Mouse (Mus musculus): ENCODE results near the gene Dao. TPM values are rescaled to one million over a fixed set of nuclear protein-coding genes. Genes with fewer than 3 reads are reported as not detected.

The Dao gene
- polyA plus RNA-seq, 1 experiment: not detected

DNA sequence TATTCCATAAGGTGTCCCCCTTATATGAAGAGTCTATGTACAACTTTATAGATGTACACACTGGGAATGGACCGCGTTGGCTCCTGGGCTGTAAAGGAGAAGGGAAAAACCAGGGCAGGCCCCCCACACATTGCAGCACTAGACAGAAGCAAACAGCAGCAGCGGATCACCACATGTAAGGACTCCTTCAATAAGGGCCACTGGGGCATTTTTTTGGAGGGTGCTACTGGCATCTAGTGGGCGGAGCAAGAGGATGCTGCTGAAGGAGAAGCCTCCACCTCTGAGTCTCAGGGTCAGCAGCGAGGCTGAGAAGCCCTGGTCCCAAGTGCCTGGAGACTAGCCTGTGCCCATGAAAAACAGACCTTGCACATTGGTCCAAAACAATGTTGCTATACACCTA is 12.9 kb upstream of the Dao start:
- Histone ChIP-seq H3K4me1 (ENCODE audit: control insufficient read depth, insufficient read depth, low read length) (peaks cover 45% of the 10 kb centered on the region), H3K27ac (ENCODE audit: insufficient read depth, low read depth, low read length) (no peak overlapping the region), H3K4me3 (ENCODE audit: insufficient read depth, low read depth, low read length) (no peak overlapping the region)
- TF ChIP-seq POLR2A (IDR thresholded peaks at IDR 0.05; ENCODE audit: insufficient read depth, low read depth, low read length): no peak
- no peak for TF ChIP-seq CTCF (IDR thresholded peaks at IDR 0.05; ENCODE audit: insufficient read depth, low read depth, low read length)
- WGBS: 92% methylated on average over 5 of the region's 5 CpGs

DNA sequence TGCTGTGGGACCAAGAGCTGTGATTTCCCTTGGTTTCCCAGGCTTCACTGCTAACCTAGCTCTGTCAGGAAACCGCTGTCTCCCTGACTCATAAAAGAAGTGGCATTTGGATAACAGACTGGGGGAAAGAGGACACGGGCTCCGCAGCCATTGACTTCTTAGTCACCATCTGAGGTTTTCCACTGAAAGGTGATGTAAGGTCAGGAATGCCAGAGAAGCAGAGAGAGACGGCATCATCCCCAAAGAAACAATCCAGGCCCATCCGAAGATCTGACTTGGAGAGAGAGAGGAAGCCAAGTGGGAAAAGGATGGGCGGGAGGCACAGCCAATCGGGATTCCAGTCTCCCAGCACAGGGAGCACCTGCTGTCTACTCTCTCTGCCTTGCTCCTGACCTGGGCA is 12.4 kb upstream of the Dao start:
- 46% methylated on average over 7 of the region's 7 CpGs for WGBS
- TF ChIP-seq POLR2A (IDR thresholded peaks at IDR 0.05; ENCODE audit: insufficient read depth, low read depth, low read length) (no peak), CTCF (IDR thresholded peaks at IDR 0.05; ENCODE audit: insufficient read depth, low read depth, low read length) (no peak)
- H3K4me3 ChIP-seq (ENCODE audit: insufficient read depth, low read depth, low read length): no peak overlapping the region
- H3K27ac ChIP-seq (ENCODE audit: insufficient read depth, low read depth, low read length): no peak overlapping the region
- H3K4me1 ChIP-seq (ENCODE audit: control insufficient read depth, insufficient read depth, low read length): peaks cover 40% of the 10 kb centered on the region

DNA sequence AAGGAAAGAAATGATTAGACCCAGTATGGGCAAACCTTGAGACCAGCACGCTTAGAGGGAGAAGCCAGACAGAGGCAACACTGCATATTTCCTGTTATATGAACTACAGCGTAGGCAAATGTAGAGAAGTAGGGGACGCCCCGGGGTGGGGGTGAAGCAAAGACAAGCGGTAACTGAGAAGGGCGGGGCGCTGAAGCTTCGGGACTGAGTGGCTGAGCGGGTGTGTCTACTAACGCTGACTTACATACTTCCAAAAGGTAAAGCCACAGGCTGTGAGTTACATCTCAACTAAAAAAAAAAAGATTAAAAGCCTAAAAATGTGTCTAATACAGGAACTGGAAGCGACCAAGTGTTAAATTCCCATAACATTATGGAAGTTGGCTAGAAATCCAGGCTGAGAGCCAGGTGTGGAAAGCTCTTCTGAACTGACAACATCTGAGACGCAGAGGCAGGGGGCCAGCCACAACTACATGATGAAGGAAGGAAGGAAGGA is 11.1 kb upstream of the Dao start:
- 27% methylated on average over 12 of the region's 12 CpGs for WGBS
- Histone ChIP-seq H3K27ac (ENCODE audit: insufficient read depth, low read depth, low read length) (peak overlapping the region; percentile 89), H3K4me3 (ENCODE audit: insufficient read depth, low read depth, low read length) (peak overlapping the region; percentile 99), H3K4me1 (ENCODE audit: control insufficient read depth, insufficient read depth, low read length) (peaks cover 37% of the 10 kb centered on the region)
- TF ChIP-seq CTCF (IDR thresholded peaks at IDR 0.05; ENCODE audit: insufficient read depth, low read depth, low read length) (no peak), POLR2A (IDR thresholded peaks at IDR 0.05; ENCODE audit: insufficient read depth, low read depth, low read length) (no peak)

DNA sequence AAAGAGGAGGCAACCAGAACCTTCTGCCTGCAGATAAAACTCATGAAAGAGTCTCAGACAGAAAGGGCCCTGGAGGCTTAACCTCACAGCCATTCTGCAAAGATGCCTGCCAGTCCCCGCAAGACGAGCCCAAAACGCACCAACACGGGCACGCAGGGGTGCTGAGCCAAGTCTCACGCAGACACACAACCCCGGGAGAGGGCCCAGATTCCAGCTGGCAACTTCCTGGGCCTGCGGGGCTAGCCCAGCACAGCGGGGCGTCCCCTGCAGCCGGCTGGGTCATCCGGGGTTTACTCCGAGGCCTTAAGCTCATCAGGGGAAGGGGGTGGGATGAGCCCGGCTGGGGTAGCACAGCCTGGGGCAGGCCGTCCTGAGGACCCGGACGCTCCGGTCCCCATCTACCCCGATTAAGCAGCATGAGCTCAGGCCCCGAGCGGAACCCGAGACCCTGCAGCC is 10.4 kb upstream of the Dao start:
- under 1% methylated on average over 22 of the region's 22 CpGs for WGBS
- TF ChIP-seq POLR2A (IDR thresholded peaks at IDR 0.05; ENCODE audit: insufficient read depth, low read depth, low read length) (no peak), CTCF (IDR thresholded peaks at IDR 0.05; ENCODE audit: insufficient read depth, low read depth, low read length) (no peak)
- peak overlapping the region; percentile 89 for H3K27ac ChIP-seq (ENCODE audit: insufficient read depth, low read depth, low read length)

DNA sequence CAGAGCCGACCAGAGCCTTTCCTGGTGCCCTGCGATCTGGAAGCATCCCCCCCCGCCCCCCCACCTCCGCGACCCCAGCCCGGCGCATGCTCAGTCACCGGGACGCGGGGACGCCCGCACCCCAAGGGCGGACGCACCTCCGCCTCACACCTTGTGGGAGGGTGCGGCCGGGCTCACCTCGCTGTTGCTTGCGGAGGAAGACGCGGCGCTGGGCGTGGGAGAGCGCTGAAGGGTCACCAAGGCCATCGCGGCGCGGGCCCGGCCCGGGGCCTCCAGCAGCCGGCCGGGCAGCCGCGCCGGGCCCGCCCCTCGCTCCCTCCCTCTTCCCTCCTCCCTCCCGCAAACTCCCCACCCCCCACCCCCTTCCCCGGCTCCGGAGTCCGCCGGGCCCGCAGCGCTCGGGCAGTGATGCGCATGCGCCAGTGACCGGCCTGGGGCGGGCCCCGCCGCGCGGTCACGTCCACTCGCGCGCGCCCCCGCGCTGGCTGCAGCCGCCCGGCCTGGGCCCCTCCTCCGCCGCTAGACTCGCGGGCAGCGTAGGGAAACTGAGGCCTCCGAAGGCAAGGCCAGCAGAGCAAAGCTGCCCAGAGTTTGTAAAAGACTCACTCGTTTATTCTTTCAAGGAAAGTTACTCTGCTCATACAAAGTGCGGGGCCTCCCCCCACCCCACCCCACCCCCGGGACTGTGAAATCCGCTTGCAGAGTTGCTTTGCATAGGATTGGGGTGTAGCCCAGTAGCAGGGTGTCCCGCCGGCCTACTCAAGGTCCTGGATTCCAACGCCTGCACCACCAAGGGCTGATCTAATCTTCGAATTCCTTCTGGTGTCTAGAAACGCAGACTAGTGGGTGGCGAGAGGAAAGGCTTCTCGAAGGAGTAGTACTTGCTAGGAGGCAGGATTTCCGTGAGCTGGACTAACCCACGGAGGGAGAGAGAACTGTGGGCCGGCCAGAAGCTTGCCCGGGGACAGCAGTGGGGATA is 9.7 kb upstream of the Dao start, which contains the start of gene Ssh1:
TSS of gene Ssh1 (minus strand) at position 408 of the 979 bp plus-strand sequence.
- peak within 1 kb of the TSS; percentile 99 for H3K4me3 ChIP-seq (ENCODE audit: insufficient read depth, low read depth, low read length)
- under 1% methylated on average over 74 of the region's 83 CpGs for WGBS

More for the DNA sequence above, 10.4 kb upstream of the Dao start:
- H3K4me1 ChIP-seq (ENCODE audit: control insufficient read depth, insufficient read depth, low read length): peaks cover 37% of the 10 kb centered on the region
- peak overlapping the region; percentile 99 for H3K4me3 ChIP-seq (ENCODE audit: insufficient read depth, low read depth, low read length)

DNA sequence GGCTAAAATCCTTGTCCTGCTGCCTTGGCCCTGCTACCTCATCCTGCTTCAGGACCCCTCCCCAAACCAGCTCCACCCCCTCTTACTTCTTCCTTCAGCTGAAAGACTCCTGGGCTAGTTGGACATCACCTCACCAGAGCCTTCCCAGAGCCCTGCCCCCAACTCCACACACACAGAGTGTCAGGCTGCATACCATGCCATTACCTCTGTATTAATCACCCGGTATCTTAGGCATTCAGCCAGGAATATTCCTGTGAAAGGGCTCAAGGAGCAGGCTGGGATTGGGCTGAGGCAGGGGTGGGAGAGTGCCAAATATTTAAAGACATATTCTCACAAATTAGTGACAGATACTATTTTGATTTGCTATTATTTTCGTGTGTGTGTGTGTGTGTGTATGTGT is 7.0 kb upstream of the Dao start:
- no peak overlapping the region for H3K4me3 ChIP-seq (ENCODE audit: insufficient read depth, low read depth, low read length)
- H3K4me1 ChIP-seq (ENCODE audit: control insufficient read depth, insufficient read depth, low read length): peaks cover 17% of the 10 kb centered on the region
- TF ChIP-seq POLR2A (IDR thresholded peaks at IDR 0.05; ENCODE audit: insufficient read depth, low read depth, low read length) (no peak), CTCF (IDR thresholded peaks at IDR 0.05; ENCODE audit: insufficient read depth, low read depth, low read length) (no peak)
- no peak overlapping the region for H3K27ac ChIP-seq (ENCODE audit: insufficient read depth, low read depth, low read length)
- 41% methylated on average over 2 of the region's 2 CpGs for whole genome bisulfite sequencing

More for the DNA sequence above, 9.7 kb upstream of the Dao start, which contains the start of gene Ssh1:
- H3K27ac ChIP-seq (ENCODE audit: insufficient read depth, low read depth, low read length): peak within 1 kb of the TSS; percentile 89
- TF ChIP-seq CTCF (IDR thresholded peaks at IDR 0.05; ENCODE audit: insufficient read depth, low read depth, low read length): no peak
- no peak for TF ChIP-seq POLR2A (IDR thresholded peaks at IDR 0.05; ENCODE audit: insufficient read depth, low read depth, low read length)
- H3K4me1 ChIP-seq (ENCODE audit: control insufficient read depth, insufficient read depth, low read length): peaks cover 37% of the 10 kb centered on the region

DNA sequence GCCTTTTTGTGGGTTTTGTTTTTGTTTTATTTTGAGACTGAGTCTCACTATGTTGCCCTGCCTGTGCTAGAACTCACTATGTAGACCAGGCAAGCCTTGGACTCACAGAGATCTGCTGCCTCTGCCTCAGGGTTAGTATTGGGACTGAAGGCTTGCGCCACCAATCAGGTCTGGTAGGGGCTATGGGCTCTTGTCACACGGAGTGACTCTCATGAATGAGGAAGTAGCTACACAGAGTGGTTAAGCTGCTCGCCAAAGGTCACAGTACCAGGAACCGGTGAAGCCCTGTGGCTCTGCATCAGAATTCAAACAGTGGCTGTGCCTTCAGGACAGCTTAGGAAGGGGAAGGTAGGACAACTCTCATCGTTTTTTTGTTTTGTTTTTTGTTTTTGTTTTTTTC is 4.1 kb upstream of the Dao start:
- 72% methylated on average over 5 of the region's 5 CpGs for WGBS
- TF ChIP-seq POLR2A (IDR thresholded peaks at IDR 0.05; ENCODE audit: insufficient read depth, low read depth, low read length) (no peak), CTCF (IDR thresholded peaks at IDR 0.05; ENCODE audit: insufficient read depth, low read depth, low read length) (no peak)
- H3K4me3 ChIP-seq (ENCODE audit: insufficient read depth, low read depth, low read length): no peak overlapping the region

DNA sequence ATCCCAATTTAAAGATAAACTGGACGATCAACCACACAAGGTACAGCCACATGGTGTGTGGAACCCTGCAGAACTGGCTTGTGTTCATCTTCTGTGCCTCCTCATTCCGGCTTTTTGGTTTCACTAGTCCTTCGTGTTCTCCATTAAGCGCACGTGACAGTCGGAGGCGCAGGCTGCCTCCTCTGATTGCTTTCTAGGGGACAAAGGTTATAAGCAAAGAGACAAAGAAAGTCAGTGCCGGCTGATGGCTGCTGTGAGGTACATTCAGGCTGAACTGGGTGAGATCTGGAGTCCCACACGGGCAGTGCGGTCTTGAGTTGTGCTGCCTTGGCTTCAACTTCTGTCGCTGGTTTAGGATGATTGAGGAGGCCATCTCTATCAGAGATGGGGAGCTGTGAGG is 1.1 kb downstream of the Dao start:
- Histone ChIP-seq H3K4me1 (ENCODE audit: control insufficient read depth, insufficient read depth, low read length) (peaks cover 6% of the 10 kb centered on the region; the same call in 1 of the 2 replicates), H3K4me3 (ENCODE audit: insufficient read depth, low read depth, low read length) (no peak overlapping the region), H3K27ac (ENCODE audit: insufficient read depth, low read depth, low read length) (no peak overlapping the region)
- 85% methylated on average over 11 of the region's 11 CpGs for WGBS
- TF ChIP-seq CTCF (IDR thresholded peaks at IDR 0.05; ENCODE audit: insufficient read depth, low read depth, low read length): no peak

More for the DNA sequence above, 4.1 kb upstream of the Dao start:
- Histone ChIP-seq H3K27ac (ENCODE audit: insufficient read depth, low read depth, low read length) (no peak overlapping the region), H3K4me1 (ENCODE audit: control insufficient read depth, insufficient read depth, low read length) (peaks cover 8% of the 10 kb centered on the region; the same call in 1 of the 2 replicates)

DNA sequence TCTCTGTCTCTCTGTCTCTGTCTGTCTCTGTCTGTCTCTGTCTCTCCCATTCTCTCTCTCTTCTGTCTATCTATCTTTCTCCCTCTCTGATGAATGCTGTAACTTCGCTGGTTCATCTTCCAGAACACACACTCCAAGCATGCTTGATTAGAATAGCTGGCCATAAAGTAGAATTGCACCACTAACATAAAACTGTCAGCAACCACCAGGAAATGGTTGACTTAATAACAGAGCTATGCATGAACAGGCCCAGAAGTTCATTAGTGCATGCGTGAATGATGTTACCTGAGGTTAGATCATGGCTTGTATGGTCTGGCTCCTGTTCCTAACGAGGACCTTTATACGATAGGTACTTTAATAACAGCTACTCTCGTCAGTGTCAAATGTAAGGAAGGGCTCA is 1.6 kb downstream of the Dao start:
- peaks cover 6% of the 10 kb centered on the region; the same call in 1 of the 2 replicates for H3K4me1 ChIP-seq (ENCODE audit: control insufficient read depth, insufficient read depth, low read length)
- H3K27ac ChIP-seq (ENCODE audit: insufficient read depth, low read depth, low read length): no peak overlapping the region
- no peak overlapping the region for H3K4me3 ChIP-seq (ENCODE audit: insufficient read depth, low read depth, low read length)
- WGBS: 89% methylated on average over 5 of the region's 5 CpGs
- TF ChIP-seq CTCF (IDR thresholded peaks at IDR 0.05; ENCODE audit: insufficient read depth, low read depth, low read length): no peak
- TF ChIP-seq POLR2A (IDR thresholded peaks at IDR 0.05; ENCODE audit: insufficient read depth, low read depth, low read length): no peak
